Mouse (Mus musculus): ENCODE measurements around the gene Slitrk5. TPM values are rescaled to one million over a fixed set of nuclear protein-coding genes. Genes with fewer than 3 reads are reported as not detected.

The Slitrk5 gene
- total RNA-seq (2014; rRNA removed) (42.6 and 43.6 TPM in 2 replicates), polyA plus RNA-seq (2015; fragmentation: Nextera tagmentation; extraction: Ambion mirVana) (21.8 and 27.3 TPM in 2 replicates)

DNA sequence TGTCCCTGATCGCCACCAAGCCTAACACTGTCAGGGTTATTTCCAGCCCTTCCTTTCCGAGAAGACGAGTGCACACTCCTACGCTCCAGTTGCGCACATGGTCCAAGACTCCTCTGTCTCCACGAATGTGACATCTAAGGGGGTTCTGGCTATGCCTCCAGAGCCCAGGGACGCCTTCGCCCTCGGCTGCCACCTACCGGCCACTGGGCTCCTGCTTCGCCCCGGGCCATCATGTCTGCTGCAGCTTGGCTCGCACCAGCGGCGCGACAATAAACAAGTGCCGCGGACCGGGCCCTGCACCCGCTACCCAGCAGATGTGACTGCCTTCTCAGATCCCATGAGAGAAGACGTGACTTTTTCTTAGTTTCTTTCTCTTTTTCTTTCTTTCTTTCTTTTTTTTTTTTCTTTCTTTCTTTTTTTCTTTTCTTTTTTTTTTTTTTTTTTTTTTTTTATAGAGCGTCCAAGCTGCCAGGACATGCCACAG is at the start of gene Slitrk5:
TSS of gene Slitrk5 (plus strand) at position 434 of the 484 bp plus-strand sequence.
- peak; percentile 93 for DNase-seq

DNA sequence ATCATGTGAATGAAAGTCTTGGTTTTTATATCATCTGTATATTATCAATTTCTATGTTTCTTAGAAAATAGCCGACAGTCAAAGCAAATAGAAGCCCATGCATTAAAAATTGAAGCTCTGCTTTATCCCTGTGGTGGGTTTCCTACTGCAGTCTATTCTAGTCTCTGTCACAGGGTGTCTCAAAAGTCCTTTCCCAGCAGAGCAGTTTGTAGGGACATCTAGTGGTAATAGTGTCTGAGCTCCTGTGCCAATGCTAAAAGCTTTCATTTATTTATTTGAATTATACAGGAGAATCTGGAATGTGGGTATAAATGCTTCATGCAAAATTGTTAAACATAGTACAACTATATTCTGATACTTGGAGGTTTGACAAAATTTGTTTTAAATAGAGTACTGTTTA is 2.0 kb upstream of the Slitrk5 start:
- no peaks in the 10 kb centered on the region for H3K36me3 ChIP-seq (ENCODE audit: insufficient read depth)
- 0 out of 2 replicates have a peak, but pooled peaks cover 4% of the 10 kb centered on the region for H3K4me1 ChIP-seq (ENCODE audit: insufficient read depth)
- DNase-seq = peak; percentile 75
- H3K27me3 ChIP-seq (ENCODE audit: insufficient read depth, low read length) = no peaks in the 10 kb centered on the region
- H3K27ac ChIP-seq (ENCODE audit: low read depth, low read length) = no peak overlapping the region
- peak; percentile 74 for TF ChIP-seq CTCF (IDR thresholded peaks at IDR 0.05; ENCODE audit: low read depth)
- no peak overlapping the region for H3K4me3 ChIP-seq (ENCODE audit: low read depth, low read length)
- H3K9me3 ChIP-seq (ENCODE audit: low read length) = no peaks in the 10 kb centered on the region
- H3K4me2 ChIP-seq (ENCODE audit: low read depth) = no peak overlapping the region
- 56% methylated on average over 1 of the region's 1 CpGs for WGBS
- H3K9ac ChIP-seq = no peak overlapping the region
- no peak for ATAC-seq

More for the DNA sequence above, at the start of gene Slitrk5:
- TF ChIP-seq CTCF (IDR thresholded peaks at IDR 0.05; ENCODE audit: low read depth) = peak; percentile 93
- Histone ChIP-seq H3K9me3 (ENCODE audit: low read length) (no peaks in the 10 kb centered on the region), H3K4me2 (ENCODE audit: low read depth) (peak within 1 kb of the TSS; percentile 62), H3K4me1 (ENCODE audit: insufficient read depth) (0 out of 2 replicates have a peak, but pooled peaks cover 4% of the 10 kb centered on the region), H3K36me3 (ENCODE audit: insufficient read depth) (no peaks in the 10 kb centered on the region), H3K27ac (ENCODE audit: low read depth, low read length) (peak within 1 kb of the TSS; percentile 97), H3K27me3 (ENCODE audit: insufficient read depth, low read length) (no peaks in the 10 kb centered on the region), H3K4me3 (ENCODE audit: low read depth, low read length) (peak within 1 kb of the TSS; percentile 90), H3K9ac (peak within 1 kb of the TSS; percentile 94)
- peak; percentile 66 for ATAC-seq
- under 1% methylated on average over 22 of the region's 22 CpGs for WGBS

DNA sequence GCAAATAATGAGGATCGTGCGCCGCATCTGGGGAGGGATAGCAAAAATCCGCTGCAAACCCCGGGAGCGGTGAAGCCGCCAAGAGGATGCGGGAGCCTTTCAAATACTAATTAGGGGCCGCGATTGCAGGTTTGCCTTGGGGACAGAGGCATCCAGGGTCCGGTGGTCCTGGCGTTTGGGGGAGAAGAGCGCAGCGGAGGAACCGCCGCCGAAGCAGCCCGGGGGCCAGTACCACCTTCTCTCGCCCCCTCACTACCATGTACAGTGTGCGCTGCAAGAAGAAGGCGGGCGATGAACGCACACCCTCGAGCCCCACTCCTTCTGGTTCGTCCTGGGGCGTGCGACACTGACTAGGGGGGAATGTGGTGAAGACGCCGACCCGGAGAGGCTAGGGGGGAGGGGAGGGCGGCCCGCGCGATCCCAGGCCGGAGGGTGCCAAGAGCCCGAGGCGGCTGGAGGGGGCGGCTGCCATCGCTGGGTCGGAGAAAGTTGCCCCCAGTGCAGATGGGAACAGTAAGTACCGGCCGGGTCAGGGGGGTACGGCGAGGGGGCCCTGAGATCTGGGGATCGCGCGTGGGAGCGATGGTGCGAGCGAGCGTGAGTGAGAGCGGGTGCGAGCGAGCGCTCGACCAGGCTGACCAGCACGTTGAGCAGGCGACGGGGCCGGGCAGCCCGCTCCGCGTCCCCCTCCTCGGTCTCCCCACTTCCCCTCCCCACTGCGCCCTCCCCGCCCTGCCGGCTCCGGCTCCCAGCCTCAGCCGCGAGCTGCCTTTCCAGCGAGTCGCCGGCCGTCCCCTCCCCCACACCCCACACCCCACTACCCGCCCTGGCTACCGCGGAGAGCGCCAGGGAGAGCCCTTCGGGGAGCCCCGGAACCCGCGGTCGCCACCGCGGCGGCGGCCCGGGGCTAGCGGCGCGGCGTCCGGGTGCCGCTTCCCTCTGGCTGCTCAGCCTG is 591 bp downstream of the Slitrk5 start:
- H3K36me3 ChIP-seq (ENCODE audit: insufficient read depth) = no peaks in the 10 kb centered on the region
- no peaks in the 10 kb centered on the region for H3K9me3 ChIP-seq (ENCODE audit: low read length)
- peak overlapping the region; percentile 94 for H3K9ac ChIP-seq
- peak overlapping the region; percentile 62 for H3K4me2 ChIP-seq (ENCODE audit: low read depth)
- H3K27ac ChIP-seq (ENCODE audit: low read depth, low read length) = peak overlapping the region; percentile 97
- DNase-seq (peak; percentile 70), ATAC-seq (peak; percentile 68)
- 1% methylated on average over 85 of the region's 94 CpGs for WGBS
- no peak for TF ChIP-seq CTCF (IDR thresholded peaks at IDR 0.05; ENCODE audit: low read depth)
- no peaks in the 10 kb centered on the region for H3K27me3 ChIP-seq (ENCODE audit: insufficient read depth, low read length)
- peak overlapping the region; percentile 90 for H3K4me3 ChIP-seq (ENCODE audit: low read depth, low read length)
- 0 out of 2 replicates have a peak, but pooled peaks cover 4% of the 10 kb centered on the region for H3K4me1 ChIP-seq (ENCODE audit: insufficient read depth)

DNA sequence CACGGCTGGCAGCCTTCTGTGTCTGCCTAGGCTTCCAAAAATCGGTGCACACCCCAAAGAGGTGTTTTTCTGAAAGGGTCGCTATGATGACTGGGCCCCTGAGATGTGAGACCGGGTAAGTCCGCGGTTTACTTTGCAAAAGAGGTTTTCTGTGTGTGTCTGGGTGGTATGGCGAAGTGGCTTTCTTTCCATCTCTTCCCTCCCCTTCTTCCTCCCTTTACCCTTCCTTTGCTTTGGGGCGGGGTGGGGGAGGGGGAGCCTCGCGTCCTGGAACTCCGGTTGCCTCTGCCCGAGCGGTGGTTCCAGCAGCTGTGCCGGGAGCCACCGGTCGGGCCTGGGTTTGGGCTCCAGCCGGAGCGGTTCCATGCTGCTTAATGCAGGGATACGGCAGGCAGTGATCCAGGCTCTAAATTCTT is 1.3 kb downstream of the Slitrk5 start:
- Histone ChIP-seq H3K4me1 (ENCODE audit: insufficient read depth) (0 out of 2 replicates have a peak, but pooled peaks cover 4% of the 10 kb centered on the region), H3K4me3 (ENCODE audit: low read depth, low read length) (peak overlapping the region; percentile 90), H3K27me3 (ENCODE audit: insufficient read depth, low read length) (no peaks in the 10 kb centered on the region), H3K27ac (ENCODE audit: low read depth, low read length) (peak overlapping the region; percentile 97), H3K9me3 (ENCODE audit: low read length) (no peaks in the 10 kb centered on the region), H3K9ac (peak overlapping the region; percentile 94), H3K36me3 (ENCODE audit: insufficient read depth) (no peaks in the 10 kb centered on the region), H3K4me2 (ENCODE audit: low read depth) (peak overlapping the region; percentile 62)
- no peak for TF ChIP-seq CTCF (IDR thresholded peaks at IDR 0.05; ENCODE audit: low read depth)
- ATAC-seq (peak; percentile 44), DNase-seq (peak; percentile 76)
- 2% methylated on average over 19 of the region's 19 CpGs for WGBS

DNA sequence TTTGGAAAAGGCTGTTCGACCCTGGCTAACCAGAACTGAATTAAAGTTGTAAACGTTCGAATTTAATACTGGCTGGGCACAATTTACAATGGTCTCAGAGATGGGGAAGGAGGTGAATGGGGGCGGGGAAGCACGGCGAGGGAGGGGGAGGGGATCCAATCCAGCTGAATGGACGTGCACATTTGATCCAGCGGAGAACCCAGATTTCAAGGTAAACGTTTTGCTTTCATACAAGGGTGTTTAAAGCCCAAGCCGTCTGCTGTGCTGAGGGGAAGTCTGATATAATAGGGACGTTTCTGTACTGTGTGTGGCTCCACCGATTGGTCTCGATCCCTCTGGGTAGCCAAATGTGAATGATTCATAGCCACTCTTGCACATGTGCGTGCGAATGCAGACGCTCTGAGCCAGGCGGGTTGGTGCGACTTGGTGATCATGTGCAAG is 2.0 kb downstream of the Slitrk5 start:
- Histone ChIP-seq H3K9me3 (ENCODE audit: low read length) (no peaks in the 10 kb centered on the region), H3K36me3 (ENCODE audit: insufficient read depth) (no peaks in the 10 kb centered on the region), H3K9ac (peak overlapping the region; percentile 94), H3K4me3 (ENCODE audit: low read depth, low read length) (peak overlapping the region; percentile 90), H3K27me3 (ENCODE audit: insufficient read depth, low read length) (no peaks in the 10 kb centered on the region), H3K4me1 (ENCODE audit: insufficient read depth) (0 out of 2 replicates have a peak, but pooled peaks cover 4% of the 10 kb centered on the region), H3K4me2 (ENCODE audit: low read depth) (peak overlapping the region; percentile 62), H3K27ac (ENCODE audit: low read depth, low read length) (peak overlapping the region; percentile 97)
- WGBS = under 1% methylated on average over 18 of the region's 18 CpGs
- ATAC-seq = peak; percentile 32
- peak; percentile 81 for DNase-seq
- TF ChIP-seq CTCF (IDR thresholded peaks at IDR 0.05; ENCODE audit: low read depth) = no peak

DNA sequence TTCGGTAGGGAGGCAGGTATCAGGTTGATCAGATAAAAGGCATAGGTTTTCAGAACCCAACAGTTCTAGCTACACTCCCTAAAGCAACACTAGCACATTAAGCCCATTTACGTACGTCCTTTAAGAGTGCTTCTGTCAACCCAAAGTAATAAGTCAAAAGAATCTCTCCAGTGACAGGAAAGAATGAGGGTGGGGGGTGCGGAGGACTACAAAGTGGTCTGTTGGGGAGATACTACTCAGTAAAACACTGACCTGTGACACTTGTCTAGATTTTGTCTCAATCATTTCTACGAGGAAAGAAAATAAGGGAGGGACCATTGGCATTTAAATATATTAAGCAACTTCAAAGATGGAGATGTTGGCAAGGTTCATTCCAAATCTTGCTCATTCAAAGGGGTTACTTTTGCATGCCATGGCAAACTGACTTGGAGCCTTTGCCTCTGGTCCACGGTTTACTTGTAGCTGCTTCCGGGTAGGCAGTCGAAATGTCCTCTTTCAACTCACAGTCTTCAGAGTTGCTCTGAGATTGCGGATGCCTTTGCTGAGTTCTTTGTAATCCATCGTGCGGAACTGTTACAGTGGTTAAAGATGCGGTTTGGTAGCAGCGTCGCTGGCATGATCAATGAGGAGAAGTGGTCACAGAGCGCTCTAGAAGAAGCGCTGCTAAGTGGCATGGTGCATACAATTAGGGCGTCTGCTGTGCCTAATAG is 2.6 kb downstream of the Slitrk5 start:
- Histone ChIP-seq H3K4me2 (ENCODE audit: low read depth) (peak overlapping the region; percentile 62), H3K4me1 (ENCODE audit: insufficient read depth) (0 out of 2 replicates have a peak, but pooled peaks cover 4% of the 10 kb centered on the region), H3K36me3 (ENCODE audit: insufficient read depth) (no peaks in the 10 kb centered on the region), H3K9me3 (ENCODE audit: low read length) (no peaks in the 10 kb centered on the region), H3K27me3 (ENCODE audit: insufficient read depth, low read length) (no peaks in the 10 kb centered on the region), H3K4me3 (ENCODE audit: low read depth, low read length) (peak overlapping the region; percentile 90), H3K27ac (ENCODE audit: low read depth, low read length) (peak overlapping the region; percentile 97), H3K9ac (peak overlapping the region; percentile 94)
- TF ChIP-seq CTCF (IDR thresholded peaks at IDR 0.05; ENCODE audit: low read depth) = no peak
- DNase-seq = peak; percentile 60
- WGBS = 6% methylated on average over 17 of the region's 17 CpGs
- ATAC-seq = no peak
